Comparison of ENCODE assay signal across 7 mouse cellular contexts in the genomic region with DNA sequence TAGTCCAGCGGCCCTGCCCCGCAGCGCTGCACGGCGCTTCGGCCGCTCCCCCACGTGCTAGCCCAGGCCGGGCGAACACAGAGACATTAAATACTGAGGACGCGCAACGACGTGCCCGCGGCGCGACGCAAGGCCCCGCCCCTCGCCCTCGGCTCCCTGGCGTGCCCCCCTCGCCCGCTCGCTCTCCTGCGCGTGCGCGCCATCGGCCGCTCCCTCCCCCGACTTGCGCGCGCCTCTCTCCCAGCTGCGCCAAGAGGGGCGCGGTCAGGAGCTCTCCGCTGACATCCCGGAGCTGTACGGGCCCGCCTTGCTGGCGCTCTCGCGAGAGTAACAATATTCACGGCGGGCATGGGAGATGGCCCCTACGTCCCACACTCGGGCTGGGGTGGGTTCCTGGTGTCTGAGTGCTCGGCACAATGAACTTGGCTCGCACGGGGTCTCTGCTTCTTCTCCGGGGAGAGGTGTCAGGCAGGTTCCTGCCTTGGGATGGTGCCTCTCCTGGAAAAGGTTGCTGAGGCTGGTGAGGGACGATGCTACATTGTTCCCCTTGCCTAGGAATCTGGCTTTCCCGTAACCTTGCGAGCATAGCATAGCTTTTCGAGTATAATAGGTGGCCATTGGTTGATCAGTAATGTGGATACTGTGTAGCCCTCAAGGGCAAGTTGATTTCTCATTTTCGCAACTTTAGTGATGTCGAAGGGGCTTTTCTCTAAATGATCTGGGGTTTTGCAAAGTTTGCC. TPM values are rescaled to one million over a fixed set of nuclear protein-coding genes. Genes with fewer than 3 reads are reported as not detected.
A peak's percentile ranks its signal among the peaks of the same experiment; 100 is the strongest.
DNase-seq lines count a peak whose midpoint lies in the region; ATAC-seq lines count a peak whose summit lies in the region.

A gene (minus strand): TSS at position 129 of the 740 bp plus-strand sequence.

- no peaks in the 10 kb centered on the region for H3K9me3 ChIP-seq in intestine, embryonic 15.5 days
- H3K9me3 ChIP-seq in midbrain, embryonic 10.5 days (replicated peaks): no peaks in the 10 kb centered on the region

- H3K4me1 ChIP-seq in intestine, embryonic 15.5 days (replicated peaks): peaks cover 27% of the 10 kb centered on the region; the same call in 1 of the 2 replicates
- peaks cover 38% of the 10 kb centered on the region for H3K4me1 ChIP-seq in midbrain, embryonic 10.5 days

- H3K36me3 ChIP-seq in intestine, embryonic 15.5 days: no peaks in the 10 kb centered on the region
- H3K36me3 ChIP-seq in midbrain, embryonic 10.5 days: no peaks in the 10 kb centered on the region

- peak within 1 kb of the TSS; percentile 88 for H3K27ac ChIP-seq in intestine, embryonic 15.5 days
- peak within 1 kb of the TSS; percentile 93 for H3K27ac ChIP-seq in midbrain, embryonic 10.5 days (replicated peaks)

- WGBS in intestine, embryonic 15.5 days: 1% methylated on average over 59 of the region's 60 CpGs
- 2% methylated on average over 60 of the region's 60 CpGs for WGBS in midbrain, embryonic 10.5 days

- peak within 1 kb of the TSS; percentile 83 for H3K9ac ChIP-seq in intestine, embryonic 15.5 days

- ATAC-seq in intestine, embryonic 15.5 days: peak; percentile 98

- peak within 1 kb of the TSS; percentile 92 for H3K4me2 ChIP-seq in intestine, embryonic 15.5 days (replicated peaks)

- H3K4me3 ChIP-seq in intestine, embryonic 15.5 days (replicated peaks): peak within 1 kb of the TSS; percentile 73
- H3K4me3 ChIP-seq in midbrain, embryonic 10.5 days: peak within 1 kb of the TSS; percentile 79

- intact Hi-C loops in gastrocnemius, postnatal 36 days (cut with DNase I): loop anchor here (5.0 kb wide), 1 partner anchor 38 kb away; no protein-coding TSS in a partner anchor
- intact Hi-C loops in left cerebral cortex, postnatal 25 days (cut with DNase I): loop anchor here (5.0 kb wide), 1 partner anchor 93 kb away; a partner anchor contains a TSS

- DNase-seq in adrenal gland, adult 18-20 months (ENCODE audit: low spot score in 2 of 2): peak; percentile 98 to 99
- DNase-seq in embryo, embryonic 11 days: peak; percentile 98
- peak; percentile 97 to 98 for DNase-seq in gastrocnemius, postnatal 36 days
- peak; percentile 97 to 98 for DNase-seq in left cerebral cortex, postnatal 25 days (ENCODE audit: low spot score in 2 of 2)
- peak; percentile 98 for DNase-seq in midbrain, embryonic 10.5 days (ENCODE audit: low spot score)
- peak; percentile 98 for DNase-seq in skeletal muscle tissue, adult 2 months (ENCODE audit: low read depth, low spot score)

- H3K27me3 ChIP-seq in intestine, embryonic 15.5 days (replicated peaks): no peaks in the 10 kb centered on the region
- peaks cover 17% of the 10 kb centered on the region for H3K27me3 ChIP-seq in midbrain, embryonic 10.5 days (ENCODE audit: low read depth, poor library complexity, severe bottlenecking)

RNA-seq across cellular contexts. Expression of the gene that starts here (rescaled TPM):
- 100 to 1,000 TPM; 107 to 121 TPM for total RNA-seq in adrenal gland, adult 18-20 months (2021)
- 10 to 100 TPM; 57.0 to 75.1 TPM for total RNA-seq in gastrocnemius, postnatal 36 days (2021)
- polyA plus RNA-seq in intestine, embryonic 15.5 days (2015; fragmentation: Nextera tagmentation; extraction: Ambion mirVana): 27.8 and 28.3 TPM in 2 replicates
- total RNA-seq in left cerebral cortex, postnatal 25 days (2021): 10 to 100 TPM; 34.2 to 41.7 TPM
- 19.1 and 20.7 TPM in 2 replicates for polyA plus RNA-seq in midbrain, embryonic 10.5 days (2016; fragmentation: Nextera tagmentation; extraction: Ambion mirVana)

Comparison
In these comparisons a context has a peak if more than half of its experiments do, and no peak if none do; other contexts are left out.
1. Peak in every context shown above with its lines: DNase-seq, ATAC-seq, H3K4me3 ChIP-seq and H3K27ac ChIP-seq.